ENCODE assay signal across 13 mouse cellular contexts in genomic region chr5:54357501-54357900, GRCm38 (mm10).
"Had no signal": no experiment of that assay in that cellular context is flagged by ENCODE, and none has a peak within 500 bp of the region (broad histone marks: within the 10 kb centered on the region; RNA-seq: fewer than 3 reads in every experiment).

No protein-coding gene starts in this region.

- ATAC-seq: liver, postnatal 0 days; lung, postnatal 0 days; midbrain, embryonic 15.5 days had no signal

- DNase-seq: kidney, adult 11 months; kidney, adult 8-10 months; kidney, postnatal 10 days; kidney, postnatal 36 days; left cerebral cortex, postnatal 4 days; liver, postnatal 0 days; lung, embryonic 14.5 days; right cerebral cortex, postnatal 25 days; thymus, adult 18-20 months; thymus, postnatal 14 days; thymus, postnatal 4 days had no signal
